Mouse (Mus musculus) limb, embryonic 12.5 days (tissue): ENCODE results near the gene Padi6. TPM values are rescaled to one million over a fixed set of nuclear protein-coding genes. Genes with fewer than 3 reads are reported as not detected.

Experiments
- ATAC-seq: fragments of 200-750 bp; cut with Nextera tagmentation; 2 replicates; pipeline ENCODE4 v1.8.0; 2017; ENCODE audit warnings: low read depth, moderate TSS enrichment; ENCODE audit not compliant: insufficient number of reproducible peaks, insufficient read depth, low FRiP score, low TSS enrichment
- H3K27ac ChIP-seq: fragments of 300-500 bp; sonication (generic); 2 replicates; pipeline ENCODE4 v1.5.1; 2016; ENCODE audit warnings: mild to moderate bottlenecking, moderate library complexity
- H3K27me3 ChIP-seq: fragments of 300-500 bp; sonication (generic); 2 replicates; pipeline ENCODE4 v1.6.1; 2016; ENCODE audit warnings: mild to moderate bottlenecking, moderate library complexity
- H3K36me3 ChIP-seq: fragments of 300-500 bp; sonication (generic); 2 replicates; pipeline ENCODE4 v1.6.1; 2016; ENCODE audit warnings: mild to moderate bottlenecking, moderate library complexity
- H3K4me1 ChIP-seq: fragments of 300-500 bp; sonication (generic); replicated peaks from 2 replicates; pipeline ENCODE4 v1.6.1; 2016
- H3K4me2 ChIP-seq: fragments of 300-500 bp; sonication (generic); 2 replicates; pipeline ENCODE4 v1.6.1; 2016; ENCODE audit warnings: mild to moderate bottlenecking, moderate library complexity
- H3K4me3 ChIP-seq: fragments of 300-500 bp; sonication (generic); replicated peaks from 2 replicates; pipeline ENCODE4 v1.5.1; 2016; ENCODE audit warnings: mild to moderate bottlenecking
- H3K9ac ChIP-seq: fragments of 300-500 bp; sonication (generic); replicated peaks from 2 replicates; pipeline ENCODE4 v1.6.1; 2016; ENCODE audit warnings: mild to moderate bottlenecking, moderate library complexity
- H3K9me3 ChIP-seq: fragments of 300-500 bp; sonication (generic); 2 replicates; pipeline ENCODE4 v1.6.1; 2016; ENCODE audit warnings: mild to moderate bottlenecking, moderate library complexity
- WGBS: fragments of 180-500 bp; shearing (Covaris S2); methylation state at CpG from one replicate; pipeline ENCODE4 v1.1.7; 2016; 5-methylcytosine and 5-hydroxymethylcytosine counted together
- microRNA-seq: library from miRNA; unstranded; fragments of <30 nt; microRNA quantifications from one replicate; pipeline ENCODE4, GENCODE M21; 2017
- polyA plus RNA-seq: library from polyadenylated mRNA; unstranded; fragments of >200 nt; fragmentation: Nextera tagmentation; extraction: Ambion mirVana; gene quantifications from 2 replicates; pipeline ENCODE4 v1.2.1, GENCODE M21; 2016

The Padi6 gene
- polyA plus RNA-seq, 1 experiment from 2014 or later: not detected

- Histone ChIP-seq H3K36me3 (no peaks in the 10 kb centered on the region), H3K4me3 (peak overlapping the region; percentile 17), H3K27me3 (no peaks in the 10 kb centered on the region), H3K4me1 (peaks cover 30% of the 10 kb centered on the region), H3K4me2 (peak overlapping the region; percentile 57), H3K9ac (no peak overlapping the region), H3K27ac (peak overlapping the region; percentile 68), H3K9me3 (no peaks in the 10 kb centered on the region)
- peak; percentile 69 for ATAC-seq
- WGBS: under 1% methylated on average over 16 of the region's 16 CpGs
Observed at GRCm38 (mm10) chr4:140684141-140684871, 58.1 kb downstream of the Padi6 start.

DNA sequence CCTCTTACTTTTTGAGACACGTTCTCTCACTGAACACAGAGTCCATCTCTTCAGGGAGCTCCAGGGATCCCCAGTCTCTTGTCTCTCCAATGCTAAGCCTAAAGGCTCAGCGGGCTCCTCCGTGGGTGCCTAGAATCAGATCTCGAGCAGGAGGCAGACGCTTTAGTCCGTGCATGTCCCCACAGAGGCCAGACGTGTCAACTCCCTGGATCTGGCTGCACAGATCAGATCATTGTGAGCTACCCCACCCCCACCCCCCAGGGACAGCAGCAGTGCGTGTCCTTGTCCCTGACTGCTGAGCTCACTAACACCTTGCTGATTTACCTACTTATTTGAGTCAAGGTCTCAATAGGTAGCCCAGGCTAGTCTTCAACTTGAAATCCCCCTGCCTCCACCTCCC is 58.8 kb downstream of the Padi6 start:
- Histone ChIP-seq H3K9me3 (no peaks in the 10 kb centered on the region), H3K27ac (no peak overlapping the region), H3K36me3 (no peaks in the 10 kb centered on the region), H3K4me1 (peaks cover 30% of the 10 kb centered on the region), H3K4me3 (no peak overlapping the region), H3K9ac (no peak overlapping the region), H3K27me3 (no peaks in the 10 kb centered on the region), H3K4me2 (peak overlapping the region; percentile 57)
- 15% methylated on average over 8 of the region's 8 CpGs for WGBS
- no peak for ATAC-seq

- no peaks in the 10 kb centered on the region for H3K9me3 ChIP-seq
- H3K27me3 ChIP-seq: no peaks in the 10 kb centered on the region
- WGBS: 49% methylated on average over 8 of the region's 8 CpGs
- H3K36me3 ChIP-seq: no peaks in the 10 kb centered on the region
- H3K27ac ChIP-seq: peak overlapping the region; percentile 17; the same call in 1 of the 2 replicates
- no peak overlapping the region for H3K4me3 ChIP-seq
- no peak for ATAC-seq
- H3K4me2 ChIP-seq: no peak overlapping the region
- no peak overlapping the region for H3K9ac ChIP-seq
- peaks cover 24% of the 10 kb centered on the region for H3K4me1 ChIP-seq
Observed at GRCm38 (mm10) chr4:140680731-140681397, 61.6 kb downstream of the Padi6 start.

GRCm38 (mm10) chr4:140679723-140680380 is 62.6 kb downstream of the Padi6 start:
- Histone ChIP-seq H3K4me3 (no peak overlapping the region), H3K9ac (no peak overlapping the region), H3K4me2 (no peak overlapping the region), H3K36me3 (no peaks in the 10 kb centered on the region), H3K27me3 (no peaks in the 10 kb centered on the region), H3K4me1 (peaks cover 17% of the 10 kb centered on the region), H3K27ac (no peak overlapping the region), H3K9me3 (no peaks in the 10 kb centered on the region)
- 34% methylated on average over 12 of the region's 18 CpGs for WGBS
- ATAC-seq: no peak

DNA sequence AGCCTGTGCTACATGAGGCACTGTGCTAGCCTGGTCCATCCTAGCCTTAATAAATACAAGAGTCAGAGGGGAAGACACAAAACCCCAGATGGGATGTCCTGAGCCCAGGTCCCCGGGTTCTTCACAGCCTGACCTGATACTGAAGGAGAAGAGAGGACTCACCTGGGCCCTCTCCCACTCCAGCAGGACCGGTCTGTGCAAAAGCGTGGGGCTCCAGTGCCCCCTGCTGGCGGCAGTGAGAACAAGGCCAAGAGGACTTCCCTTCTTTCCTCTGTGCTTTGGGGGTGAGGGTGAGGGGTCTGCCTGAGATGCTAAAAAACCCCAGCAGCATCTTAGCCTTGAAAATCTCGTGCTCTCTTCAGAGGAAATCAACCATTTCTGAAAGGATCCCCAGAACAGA is 63.4 kb downstream of the Padi6 start:
- 16% methylated on average over 5 of the region's 5 CpGs for WGBS
- H3K27ac ChIP-seq: no peak overlapping the region

More for the DNA sequence above, 63.4 kb downstream of the Padi6 start:
- Histone ChIP-seq H3K36me3 (no peaks in the 10 kb centered on the region), H3K9me3 (no peaks in the 10 kb centered on the region), H3K9ac (no peak overlapping the region), H3K27me3 (no peaks in the 10 kb centered on the region), H3K4me3 (no peak overlapping the region), H3K4me2 (no peak overlapping the region), H3K4me1 (peaks cover 9% of the 10 kb centered on the region)
- ATAC-seq: no peak; the same call in 1 of the 2 replicates

Small RNAs within 50 kb of the gene (microRNA-seq; reads per million reads assigned to microRNA genes)
- gene Gm23045: not detected
- not detected for gene Gm25951

Other genes starting within 250 kb of the Padi6 start
- gene Arhgef10l, start 76.6 kb downstream of the Padi6 start, polyA plus RNA-seq: 18.1 and 20.0 TPM in 2 replicates
- 75.8 and 139 TPM in 2 replicates for gene Rcc2, start 42.1 kb downstream of the Padi6 start, polyA plus RNA-seq
- not detected in 2 replicates for gene Padi4, start 31.6 kb upstream of the Padi6 start, polyA plus RNA-seq
- 0.28 and 0.37 TPM in 2 replicates for gene Padi3, start 68.0 kb upstream of the Padi6 start, polyA plus RNA-seq
- gene Padi1, start 103.1 kb upstream of the Padi6 start, polyA plus RNA-seq: 0.38 and 0.39 TPM in 2 replicates
- 1.2 and 1.3 TPM in 2 replicates for gene Padi2, start 163.7 kb upstream of the Padi6 start, polyA plus RNA-seq
- gene Sdhb, start 218.6 kb upstream of the Padi6 start, polyA plus RNA-seq: 381 and 392 TPM in 2 replicates
- 44.1 and 46.0 TPM in 2 replicates for gene Atp13a2, start 244.2 kb upstream of the Padi6 start, polyA plus RNA-seq